Mouse (Mus musculus) embryonic stem cell, embryonic (primary cell): ENCODE results near the gene Ctnnb1.

Experiments used
- CTCF ChIA-PET, 4 experiments: fragments of 300-600 bp in 2 of 4; fragments of 350-600 bp in 2 of 4; sonication (Branson Sonifier 250); formaldehyde crosslinking; loops; one replicate each; lab custom pipeline; 2022; ENCODE audit warnings: inconsistent platforms in 2 of 4; lab: Charles Lee
- POLR2A ChIA-PET, 4 experiments: fragments of 300-600 bp in 2 of 4; fragments of 350-600 bp in 2 of 4; sonication (Branson Sonifier 250); formaldehyde crosslinking; loops; one replicate each; lab custom pipeline; 2022; ENCODE audit warnings: antibody characterized with exemption in 4 of 4, inconsistent platforms in 1 of 4; lab: Charles Lee

Gene Ctnnb1

DNA sequence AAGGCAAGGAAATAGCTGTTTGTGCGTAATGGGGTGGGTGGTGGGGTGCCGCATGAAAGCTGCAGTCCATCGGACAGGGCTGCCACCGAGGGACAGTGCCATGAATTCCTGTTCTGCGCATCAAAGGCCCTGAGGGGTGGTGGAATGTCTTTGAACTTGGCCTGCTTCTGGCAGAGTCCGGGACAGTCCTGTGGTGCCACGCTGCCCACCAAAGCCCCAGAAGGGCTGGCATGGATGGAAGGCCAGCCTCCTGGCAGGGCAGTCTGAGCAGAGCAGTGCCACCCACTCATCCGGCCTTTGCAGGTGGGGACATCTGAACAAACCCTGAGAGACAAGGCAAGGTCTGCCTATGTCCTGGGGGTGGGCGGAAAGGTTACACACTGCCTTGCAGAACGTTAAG is 36.0 kb downstream of the Ctnnb1 start:
- POLR2A ChIA-PET = interaction anchor here in 2 of 4 experiments (0.8 to 29.4 kb wide), 9 partner anchors 11 to 141 kb away, joined by 3 to 714 read pairs (median 4); partner anchors contain the start of gene Ctnnb1 (in 1 of the 2)
- CTCF ChIA-PET = no interaction called here

DNA sequence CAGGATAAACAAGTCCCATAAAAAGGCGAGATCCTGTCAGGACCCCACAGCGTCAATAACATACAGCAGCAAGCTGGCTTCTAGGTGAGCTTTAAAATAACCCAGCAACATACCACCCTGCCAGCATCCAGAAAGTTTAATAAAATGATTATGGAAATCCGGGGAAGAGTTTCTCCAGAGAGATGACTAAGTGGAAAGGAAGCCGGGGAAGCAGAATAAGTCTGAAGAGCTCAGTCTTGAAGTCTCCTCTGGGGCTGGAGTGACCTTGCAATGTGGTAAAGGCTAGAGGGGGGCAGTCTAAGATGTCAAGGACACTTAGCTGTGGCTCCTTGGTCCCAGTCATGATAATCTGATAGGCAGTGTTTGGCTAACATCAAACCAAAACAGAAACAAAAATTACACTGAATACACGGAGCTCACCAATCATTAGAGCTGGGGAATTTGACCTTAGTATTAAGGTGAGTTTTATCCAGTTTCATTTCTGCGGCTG is 44.1 kb downstream of the Ctnnb1 start:
- POLR2A ChIA-PET = interaction anchor here in 1 of 4 experiments (1.4 kb wide), 1 partner anchor 22 kb away, joined by 3 read pairs; no protein-coding TSS in a partner anchor

DNA sequence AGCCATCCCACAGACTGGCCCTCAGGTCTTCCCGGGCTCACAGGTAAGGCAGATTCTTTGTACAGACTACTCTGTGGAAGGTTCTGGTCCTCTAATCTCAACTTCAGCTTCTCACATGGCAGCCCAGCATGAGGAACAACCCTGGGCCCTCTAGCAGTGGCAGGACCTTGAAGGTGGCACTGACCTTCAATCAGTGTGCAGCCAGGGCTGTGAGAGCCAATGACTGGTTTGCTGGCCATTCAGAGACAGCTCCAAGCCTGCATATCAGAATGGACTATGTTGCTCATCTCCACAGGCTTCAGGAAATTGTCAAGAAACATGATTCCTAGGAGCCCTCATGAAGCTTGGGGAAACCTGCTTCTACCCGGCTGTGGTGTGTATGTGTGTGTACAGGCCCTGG is 45.2 kb downstream of the Ctnnb1 start:
- CTCF ChIA-PET = interaction anchor here in 1 of 4 experiments (1.7 kb wide), 1 partner anchor 37 kb away, joined by 3 read pairs; no protein-coding TSS in a partner anchor
- POLR2A ChIA-PET = interaction anchor here in 1 of 4 experiments (1.1 kb wide), 1 partner anchor 37 kb away, joined by 3 read pairs; no protein-coding TSS in a partner anchor

More for the DNA sequence above, 44.1 kb downstream of the Ctnnb1 start:
- CTCF ChIA-PET = interaction anchor here in 1 of 4 experiments (0.6 to 1.7 kb wide), 2 partner anchors 38 to 121 kb away, joined by 3 read pairs; no protein-coding TSS in a partner anchor

DNA sequence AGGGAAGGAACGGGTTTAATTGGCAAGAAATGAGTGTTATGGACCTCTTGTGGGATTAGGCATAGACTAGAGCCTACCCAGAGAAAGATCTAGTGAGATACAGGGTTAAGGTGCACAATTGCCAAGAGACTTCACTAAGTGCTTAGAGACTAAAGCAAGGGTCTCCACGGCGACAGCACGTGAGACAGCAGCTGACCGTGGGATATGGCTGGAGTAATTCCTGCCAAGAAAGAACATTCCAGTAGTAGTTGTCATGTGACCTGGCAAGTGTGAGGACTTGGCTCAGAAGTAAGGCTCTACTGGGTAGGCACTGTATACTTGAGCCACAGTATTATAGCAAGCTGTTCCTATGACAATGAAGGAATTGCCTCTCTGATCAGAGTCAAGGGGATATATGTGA is 47.1 kb downstream of the Ctnnb1 start:
- ChIA-PET POLR2A (interaction anchor here in 1 of 4 experiments (0.8 kb wide), 1 partner anchor 26 kb away, joined by 3 read pairs; no protein-coding TSS in a partner anchor), CTCF (no interaction called here)

DNA sequence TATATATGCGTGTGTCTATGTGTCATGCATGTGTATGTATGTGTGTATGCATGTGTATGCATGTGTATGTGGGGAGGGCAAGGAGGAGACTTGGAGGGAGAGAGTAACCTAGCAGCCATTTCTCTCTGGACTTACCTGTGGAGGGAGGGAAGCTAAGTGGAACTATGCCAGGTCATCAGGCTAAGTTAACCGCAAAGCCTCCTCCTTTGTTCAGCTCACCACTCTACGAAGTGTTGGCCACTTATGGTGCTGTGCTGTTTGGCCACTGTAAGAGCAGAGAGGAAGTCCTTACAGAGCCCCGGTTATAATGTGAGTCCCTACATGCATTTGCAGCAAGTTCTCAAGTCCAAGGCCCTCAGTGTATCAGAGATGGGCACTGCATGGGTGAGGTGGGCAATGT is 47.8 kb downstream of the Ctnnb1 start:
- POLR2A ChIA-PET = no interaction called here
- CTCF ChIA-PET = no interaction called here

DNA sequence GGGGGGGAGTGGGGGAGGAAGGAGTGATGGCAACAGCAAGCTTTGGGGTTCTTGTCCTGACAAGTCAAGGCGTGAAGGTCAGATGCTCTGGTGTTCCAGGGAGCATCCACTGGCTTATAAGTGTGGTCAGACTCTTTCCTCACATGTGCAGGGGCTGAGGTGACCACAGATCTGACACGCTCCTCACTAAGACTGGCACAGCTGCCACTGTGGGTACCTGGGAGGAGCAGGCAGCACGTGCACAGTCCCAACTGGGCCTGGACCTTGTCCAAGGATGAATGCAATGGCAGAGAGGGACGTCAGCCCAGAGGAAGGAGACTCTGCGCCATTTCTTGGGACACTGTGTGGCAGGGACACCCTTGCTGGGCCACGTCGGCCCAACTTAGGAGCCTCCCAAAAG is 52.8 kb downstream of the Ctnnb1 start:
- ChIA-PET CTCF (no interaction called here), POLR2A (interaction anchor here in 1 of 4 experiments (0.6 to 1.3 kb wide), 3 partner anchors 203 to 1653 kb away, joined by 3 to 4 read pairs (median 3); no protein-coding TSS in a partner anchor)

DNA sequence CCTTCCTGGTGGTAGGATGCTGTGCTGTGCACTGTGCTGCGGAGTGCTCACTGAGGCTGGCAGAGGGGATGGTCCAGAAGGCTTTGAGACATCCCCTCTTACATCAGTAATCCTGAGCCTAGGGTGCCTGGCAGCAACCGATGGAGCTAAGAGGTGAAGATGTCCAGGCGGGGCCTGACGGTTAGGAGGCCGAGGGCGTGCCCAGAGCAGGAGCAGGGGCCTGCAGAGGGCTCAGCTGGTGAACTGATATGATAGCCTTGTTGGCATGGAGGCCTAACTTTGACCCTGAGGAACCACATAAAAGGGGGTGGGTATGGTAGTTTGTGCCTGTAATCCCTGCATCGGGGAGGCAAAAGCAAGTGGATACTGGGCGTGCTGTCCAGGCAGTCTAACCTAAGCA is 54.8 kb downstream of the Ctnnb1 start:
- ChIA-PET POLR2A (no interaction called here), CTCF (interaction anchor here in 1 of 4 experiments (0.6 kb wide), 2 partner anchors 329 to 392 kb away, joined by 3 to 10 read pairs; no protein-coding TSS in a partner anchor)

DNA sequence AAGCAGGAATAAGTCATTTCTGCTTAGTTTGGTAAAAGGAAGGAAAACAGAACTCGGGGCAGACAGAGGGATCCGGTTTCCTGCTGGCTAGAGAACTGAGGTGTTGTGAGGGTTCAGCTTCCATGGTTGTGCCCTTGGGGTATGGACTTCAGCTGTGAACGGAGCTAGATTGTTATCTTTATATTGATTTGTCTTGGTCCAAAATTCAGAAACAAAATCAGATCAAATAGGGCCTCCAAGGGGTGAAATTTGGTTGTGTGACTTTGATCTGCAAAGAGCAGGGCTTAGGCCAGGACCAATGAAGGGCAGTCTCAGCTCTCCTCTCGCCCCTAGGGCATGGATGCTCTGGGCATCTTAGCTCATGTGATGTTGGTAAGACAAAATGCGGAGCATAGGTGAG is 55.5 kb downstream of the Ctnnb1 start:
- POLR2A ChIA-PET = interaction anchor here in 1 of 4 experiments (0.9 kb wide), 1 partner anchor 9 kb away, joined by 3 read pairs; no protein-coding TSS in a partner anchor
- CTCF ChIA-PET = interaction anchor here in 1 of 4 experiments (0.6 kb wide), 1 partner anchor 330 kb away, joined by 10 read pairs; no protein-coding TSS in a partner anchor

DNA sequence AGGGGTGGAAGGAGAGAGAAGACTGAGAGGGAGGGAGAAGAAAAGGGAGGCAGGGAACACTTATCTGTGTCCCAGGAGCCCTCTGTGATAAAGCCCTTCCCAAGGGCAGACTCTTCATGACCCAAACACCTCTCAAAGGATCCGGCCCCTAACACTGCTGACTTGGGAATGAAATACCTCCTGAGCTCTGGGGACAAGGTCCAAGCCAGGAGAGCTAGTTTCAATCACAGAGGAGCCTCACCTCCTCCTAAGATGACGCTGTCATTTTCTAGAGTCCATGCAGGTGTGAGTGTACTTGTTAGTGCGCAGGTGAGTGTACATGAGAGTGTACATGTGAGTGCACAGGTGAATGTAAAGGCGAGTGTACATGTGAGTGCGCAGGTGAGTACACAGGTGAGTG is 56.0 kb downstream of the Ctnnb1 start:
- ChIA-PET CTCF (no interaction called here), POLR2A (interaction anchor here in 1 of 4 experiments (0.9 kb wide), 1 partner anchor 10 kb away, joined by 3 read pairs; no protein-coding TSS in a partner anchor)

DNA sequence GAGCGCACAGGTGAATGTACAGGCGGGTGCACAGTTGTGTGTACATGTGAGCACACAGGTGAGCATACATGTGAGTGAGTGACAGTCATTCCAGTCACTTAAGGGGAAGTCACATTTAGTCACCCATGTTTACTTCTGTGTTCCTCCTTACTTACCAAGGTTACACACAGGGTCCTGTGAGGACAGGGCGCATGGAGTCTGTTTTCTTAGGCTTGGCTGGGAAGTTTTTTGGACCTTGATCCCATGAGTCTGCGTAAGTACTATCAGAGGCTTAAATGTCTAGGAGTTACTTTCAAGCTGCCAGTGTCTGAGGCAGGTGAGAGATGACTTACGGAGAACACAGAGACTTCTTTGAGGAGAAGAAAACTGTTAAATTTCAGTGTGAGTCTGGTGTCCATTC is 56.5 kb downstream of the Ctnnb1 start:
- CTCF ChIA-PET = no interaction called here
- POLR2A ChIA-PET = no interaction called here

DNA sequence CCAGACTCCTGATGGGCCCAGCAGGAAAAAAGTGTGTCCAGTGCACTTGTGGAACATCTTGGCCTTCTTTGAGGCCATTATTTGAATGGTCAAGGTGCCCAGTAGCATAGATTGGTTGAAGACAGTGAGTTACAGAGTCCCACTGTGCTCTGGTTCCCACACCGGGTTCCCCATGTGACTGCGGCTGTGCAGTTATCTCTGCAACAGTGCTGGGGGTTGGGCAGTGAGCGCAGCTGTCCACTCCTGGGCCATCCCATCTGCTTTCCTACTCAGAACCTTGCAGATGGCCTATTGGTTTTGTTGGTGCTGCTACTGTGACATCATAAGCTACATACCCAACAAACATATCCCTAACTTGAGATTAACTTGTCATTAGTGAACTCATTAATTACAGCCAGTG is 57.2 kb downstream of the Ctnnb1 start:
- ChIA-PET POLR2A (no interaction called here), CTCF (no interaction called here)

DNA sequence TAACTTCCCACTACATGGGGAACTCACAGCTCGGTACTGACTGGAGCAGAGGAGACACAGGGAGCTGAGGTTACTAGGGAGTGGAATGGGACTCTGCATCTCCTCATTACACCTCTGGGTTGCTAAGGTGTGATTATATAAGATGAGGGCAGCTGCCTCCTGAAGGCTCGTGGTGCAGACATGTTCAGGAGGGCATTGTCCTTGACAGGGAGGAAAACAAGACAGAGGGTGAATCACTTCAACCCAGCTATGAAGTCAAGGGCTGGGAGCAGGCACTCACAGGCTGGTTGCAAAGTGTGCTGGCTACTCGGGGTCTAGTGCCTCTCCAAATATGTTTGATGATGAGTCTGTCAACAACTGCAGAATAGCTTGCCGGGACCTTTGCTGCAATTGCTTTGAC is 58.0 kb downstream of the Ctnnb1 start:
- CTCF ChIA-PET = interaction anchor here in 1 of 4 experiments (0.5 kb wide), 1 partner anchor 427 kb away, joined by 3 read pairs; no protein-coding TSS in a partner anchor

DNA sequence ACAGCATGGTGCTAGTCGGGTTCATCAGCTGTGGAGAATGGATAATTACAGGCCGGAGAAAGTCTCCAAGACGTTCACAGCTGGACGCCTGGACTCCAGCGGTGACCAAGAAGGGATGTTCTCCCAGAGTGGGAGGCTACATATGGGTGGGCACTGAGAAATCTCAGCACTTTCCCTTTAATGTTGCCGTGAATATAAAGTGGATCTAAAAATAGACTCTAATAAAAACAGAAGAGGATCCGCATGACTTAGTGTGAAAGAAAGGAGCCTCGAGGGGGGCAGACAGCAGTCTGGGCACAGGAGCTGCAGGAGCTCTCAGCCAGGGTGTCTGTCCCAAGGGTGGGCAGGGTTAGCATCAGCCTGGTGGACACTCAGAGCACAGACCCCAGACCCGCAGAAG is 59.1 kb downstream of the Ctnnb1 start:
- POLR2A ChIA-PET = interaction anchor here in 1 of 4 experiments (0.9 kb wide), 1 partner anchor 50 kb away, joined by 3 read pairs; no protein-coding TSS in a partner anchor
- CTCF ChIA-PET = no interaction called here

More for the DNA sequence above, 58.0 kb downstream of the Ctnnb1 start:
- POLR2A ChIA-PET = no interaction called here

DNA sequence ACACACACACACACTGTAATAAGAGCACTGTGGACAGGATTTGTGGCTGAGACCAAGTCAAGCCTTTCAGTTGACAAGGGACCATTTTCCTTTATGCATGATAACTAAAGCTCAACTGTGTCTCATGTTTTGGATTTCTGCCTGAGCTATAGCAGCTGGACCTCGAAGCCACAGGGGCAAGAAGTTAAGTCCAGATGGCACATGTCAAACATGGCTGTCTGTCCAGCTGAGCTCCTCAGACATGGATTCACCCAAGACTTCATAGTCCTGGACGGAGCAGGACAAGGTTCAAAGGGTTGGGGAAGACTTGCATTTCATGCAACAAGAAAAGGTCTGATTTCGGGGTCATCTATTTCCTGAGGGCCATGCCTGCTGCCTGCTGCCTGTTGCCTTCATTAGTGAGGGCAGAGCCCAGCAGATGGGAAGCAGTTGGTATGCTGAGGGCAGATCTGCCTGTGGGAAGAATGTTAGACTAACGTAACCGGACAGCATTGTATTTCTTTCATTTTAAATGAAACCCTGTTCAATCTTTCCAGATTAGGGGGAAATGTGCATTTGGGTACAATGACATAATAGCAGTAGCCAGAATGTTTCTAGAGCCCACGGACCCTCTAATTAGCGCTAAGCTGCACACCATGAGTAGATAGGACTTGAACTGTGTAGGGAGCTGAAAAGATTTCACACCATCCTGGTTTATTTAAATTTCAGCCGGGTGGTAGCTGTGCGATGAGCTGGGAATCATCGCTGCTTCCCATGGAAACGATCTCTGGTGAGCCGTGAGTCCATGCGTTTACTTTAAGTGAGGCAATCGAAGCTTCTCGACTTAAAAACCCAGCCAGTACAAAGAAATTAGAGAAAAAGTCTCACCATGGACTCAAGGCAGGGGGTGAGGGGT is 61.0 kb downstream of the Ctnnb1 start:
- ChIA-PET POLR2A (interaction anchor here in 3 of 4 experiments (0.6 to 1.2 kb wide), 3 partner anchors 55 to 414 kb away, joined by 3 to 5 read pairs (median 3); no protein-coding TSS in a partner anchor), CTCF (interaction anchor here in 1 of 4 experiments (0.5 kb wide), 1 partner anchor 565 kb away, joined by 3 read pairs; no protein-coding TSS in a partner anchor)

DNA sequence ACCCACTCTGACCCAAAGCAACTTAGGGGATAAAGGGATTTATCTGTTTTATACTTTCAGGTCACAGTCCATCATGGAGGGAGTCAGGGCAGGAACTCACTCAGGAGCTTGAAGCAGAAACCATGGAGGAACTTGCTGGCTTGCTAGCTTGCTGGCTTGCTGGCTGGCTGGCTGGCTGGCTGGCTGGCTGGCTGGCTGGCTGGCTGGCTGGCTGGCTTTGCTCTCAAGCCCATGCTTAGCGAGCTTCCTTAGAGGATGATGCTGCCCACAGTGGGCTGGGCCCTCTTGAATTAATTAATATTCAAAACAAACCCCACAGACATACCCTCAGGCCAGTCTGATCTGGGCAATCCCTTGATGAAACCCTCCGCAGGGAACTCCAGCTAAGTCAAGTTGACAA is 62.8 kb downstream of the Ctnnb1 start:
- ChIA-PET CTCF (no interaction called here), POLR2A (interaction anchor here in 3 of 4 experiments (0.6 to 2.9 kb wide), 3 partner anchors 11 to 68 kb away, joined by 3 to 12 read pairs (median 3); no protein-coding TSS in a partner anchor)

DNA sequence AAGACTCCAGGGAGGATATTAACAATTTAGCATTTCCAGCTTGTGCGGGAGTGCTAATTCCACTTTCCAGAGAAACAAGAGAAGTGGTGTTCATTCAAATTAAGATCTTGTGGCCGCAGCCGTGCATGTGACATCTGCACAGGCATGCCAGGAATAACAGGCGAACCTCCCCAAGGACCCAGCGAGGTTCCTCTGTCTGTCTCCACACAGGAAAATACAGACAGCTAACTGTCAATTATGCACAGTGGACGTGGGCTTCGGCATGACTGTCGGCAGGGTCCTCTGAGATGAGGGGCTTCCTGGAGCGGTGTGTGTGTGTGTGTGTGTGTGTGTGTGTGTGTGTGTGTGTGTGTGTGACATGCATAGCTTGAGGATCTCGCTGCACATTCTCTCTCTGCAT is 64.0 kb downstream of the Ctnnb1 start:
- POLR2A ChIA-PET = interaction anchor here in 2 of 4 experiments (1.0 to 2.9 kb wide), 2 partner anchors 10 to 16 kb away, joined by 3 to 12 read pairs; no protein-coding TSS in a partner anchor
- CTCF ChIA-PET = interaction anchor here in 3 of 4 experiments (0.6 to 1.3 kb wide), 5 partner anchors 78 to 935 kb away, joined by 3 to 12 read pairs (median 4); no protein-coding TSS in a partner anchor

DNA sequence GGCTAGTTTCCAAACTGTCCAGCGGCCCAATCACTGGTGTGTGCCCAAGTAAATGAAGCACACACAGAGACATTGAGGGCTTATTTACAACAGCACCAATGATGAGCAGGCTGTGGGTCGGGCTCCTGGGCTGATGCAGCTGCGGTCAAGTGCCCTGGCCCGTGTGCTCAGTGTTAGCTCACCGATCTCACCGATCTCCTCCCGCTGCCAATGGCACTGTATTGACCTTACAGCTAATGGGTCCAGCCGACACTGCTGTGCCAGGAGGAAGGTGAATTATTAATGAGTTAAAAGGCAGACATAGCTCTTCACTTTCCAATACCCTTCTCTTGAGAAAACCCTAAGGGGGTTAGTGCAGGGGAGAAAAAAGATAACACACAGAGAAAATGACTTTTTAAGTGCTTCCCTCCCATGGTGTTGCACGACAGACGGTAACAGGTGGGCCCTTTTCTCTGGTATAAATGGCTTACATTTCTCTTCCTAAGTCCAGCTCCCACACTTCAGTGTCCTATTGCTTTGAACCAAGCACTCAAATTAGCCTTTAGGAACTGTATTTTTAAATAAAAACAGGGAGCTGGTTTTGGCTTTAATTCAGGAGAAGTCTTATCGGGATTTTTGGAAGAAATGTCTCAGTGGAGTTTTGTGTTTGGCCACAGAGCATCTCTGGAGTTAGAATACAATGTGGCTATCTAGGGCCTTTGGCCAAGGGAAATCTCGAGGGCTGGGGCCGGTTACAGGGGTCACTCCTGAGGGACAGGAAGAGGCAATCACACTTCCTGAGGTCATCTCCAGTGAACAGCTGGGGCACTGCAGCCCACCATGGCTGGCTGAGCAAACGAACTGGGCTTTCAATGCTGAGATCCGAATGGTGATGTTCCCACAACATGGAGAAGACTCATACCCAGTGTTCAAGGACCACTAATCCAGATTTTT is 65.5 kb downstream of the Ctnnb1 start:
- POLR2A ChIA-PET = interaction anchor here in 1 of 4 experiments (0.6 to 2.9 kb wide), 2 partner anchors 8 to 305 kb away, joined by 3 to 12 read pairs; no protein-coding TSS in a partner anchor
- CTCF ChIA-PET = interaction anchor here in 1 of 4 experiments (0.9 kb wide), 1 partner anchor 412 kb away, joined by 4 read pairs; no protein-coding TSS in a partner anchor

DNA sequence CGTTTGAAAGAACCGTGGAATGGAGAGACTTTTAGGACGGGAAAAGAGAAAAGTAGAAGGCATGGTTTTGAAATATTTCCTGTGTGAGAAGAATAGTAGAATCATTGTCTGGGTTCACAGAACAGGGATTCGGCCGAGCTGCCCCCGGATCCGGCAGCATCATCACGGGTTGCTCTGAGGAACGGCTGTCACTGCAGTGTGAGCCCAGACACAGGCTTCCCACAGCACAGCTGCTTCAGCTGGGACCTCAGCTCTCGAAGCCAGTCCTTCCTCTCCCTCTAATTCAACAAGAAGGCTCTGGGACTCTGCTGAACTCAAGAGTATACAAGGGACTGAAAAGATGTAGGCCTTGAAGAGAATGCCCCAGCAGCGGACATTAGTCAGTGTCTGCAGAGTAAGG is 69.7 kb downstream of the Ctnnb1 start:
- ChIA-PET CTCF (no interaction called here), POLR2A (no interaction called here)
